Mouse (Mus musculus): ENCODE results near the gene Krtap5-4. TPM values are rescaled to one million over a fixed set of nuclear protein-coding genes. Genes with fewer than 3 reads are reported as not detected.
"Not testable (repeated sequence)": the region's sequence is repeated elsewhere in the genome, so short reads cannot be mapped to it uniquely, and the experiment has no call there.

Gene Krtap5-4
- total RNA-seq, 4 experiments from 2014 or later: not detected

DNA sequence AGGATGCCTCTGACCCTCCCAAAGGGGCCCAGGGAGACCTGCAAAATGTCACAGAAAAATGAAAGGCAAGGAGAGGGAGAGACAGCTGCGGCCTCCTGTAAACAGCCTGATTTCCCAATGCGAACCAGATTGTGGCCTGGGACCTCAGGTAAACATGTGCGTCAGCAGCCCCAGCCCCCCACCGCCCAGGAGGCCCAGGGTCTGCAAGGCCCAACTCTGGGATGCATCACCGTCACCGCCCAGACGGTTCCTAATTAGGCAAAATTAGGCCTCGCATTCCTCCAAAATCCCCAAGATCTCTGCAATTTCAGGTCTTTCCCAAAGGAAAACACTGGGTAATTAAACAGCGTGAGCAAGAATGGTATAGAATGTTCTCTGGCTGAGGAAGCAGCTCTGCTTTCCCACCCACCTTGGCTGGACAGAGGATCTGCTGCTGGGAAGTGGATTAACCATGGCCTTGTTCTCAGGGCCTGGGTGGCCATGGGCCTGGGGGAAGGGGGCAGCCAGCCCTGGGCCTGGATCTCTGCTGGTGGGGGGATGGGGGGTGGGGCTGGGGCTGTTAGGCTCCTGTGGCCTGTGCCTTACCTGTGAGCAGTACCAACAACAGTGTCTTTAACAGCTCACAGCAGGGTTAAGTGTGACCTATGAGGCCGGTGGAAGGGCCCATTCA is 18.4 kb downstream of the Krtap5-4 start:
- not testable (repeated sequence) for DNase-seq (ENCODE audit: low spot score in 2 of 2)

DNA sequence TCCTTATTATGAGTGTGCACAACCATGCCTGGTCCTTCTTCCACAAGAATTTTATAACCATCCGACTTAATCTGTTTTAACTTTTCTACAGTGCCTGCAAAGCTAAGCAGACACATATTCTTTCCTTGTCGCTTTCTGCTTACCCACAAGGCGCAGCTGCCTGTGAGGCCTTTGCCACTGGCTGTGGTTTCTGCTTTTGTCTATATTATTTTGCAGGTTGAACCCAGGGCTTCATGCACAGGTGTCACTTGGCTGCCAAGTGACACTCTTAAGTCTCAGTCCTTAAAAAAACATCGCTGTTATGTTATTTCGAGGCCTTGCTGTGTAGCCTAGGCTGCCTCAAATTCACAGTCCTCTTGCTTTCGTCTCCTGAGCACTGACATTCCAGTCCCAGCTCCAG is 19.3 kb downstream of the Krtap5-4 start:
- DNase-seq (ENCODE audit: low spot score in 2 of 2): no peak

DNA sequence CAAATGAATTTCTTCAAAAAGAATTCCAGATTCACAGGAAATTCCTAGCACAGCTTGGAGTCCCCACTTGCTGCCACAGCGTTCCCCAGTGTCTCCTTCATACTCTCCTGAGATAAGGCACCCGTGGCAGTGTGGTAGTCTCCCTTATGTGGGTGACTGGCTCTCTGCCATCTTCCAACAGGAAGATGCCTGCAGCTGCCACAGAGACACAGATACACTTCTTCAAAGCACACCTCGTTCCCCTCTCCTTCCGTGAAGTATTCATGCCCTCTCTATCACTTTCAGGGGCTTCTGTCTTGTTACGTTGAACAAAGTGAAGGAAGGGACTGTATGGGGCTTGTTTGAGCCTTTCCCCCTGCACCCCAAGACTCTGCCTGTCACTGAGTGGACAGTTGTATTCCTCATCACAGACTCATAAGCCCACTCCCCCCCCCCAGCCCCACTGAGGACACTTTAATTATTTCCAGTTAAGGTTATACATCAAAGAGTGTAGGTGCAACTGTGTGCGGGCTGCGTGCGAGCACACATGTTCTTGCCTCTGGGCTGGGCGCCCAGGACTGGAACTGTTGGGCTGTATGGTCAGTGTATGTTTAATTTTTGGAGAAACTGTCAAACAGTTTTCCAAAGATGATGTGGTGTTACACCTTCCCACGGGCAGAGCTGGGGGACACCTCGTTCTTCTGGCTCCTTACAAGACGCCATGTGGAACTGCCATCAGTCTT is 20.2 kb downstream of the Krtap5-4 start:
- no peak for DNase-seq (ENCODE audit: low spot score in 2 of 2)

DNA sequence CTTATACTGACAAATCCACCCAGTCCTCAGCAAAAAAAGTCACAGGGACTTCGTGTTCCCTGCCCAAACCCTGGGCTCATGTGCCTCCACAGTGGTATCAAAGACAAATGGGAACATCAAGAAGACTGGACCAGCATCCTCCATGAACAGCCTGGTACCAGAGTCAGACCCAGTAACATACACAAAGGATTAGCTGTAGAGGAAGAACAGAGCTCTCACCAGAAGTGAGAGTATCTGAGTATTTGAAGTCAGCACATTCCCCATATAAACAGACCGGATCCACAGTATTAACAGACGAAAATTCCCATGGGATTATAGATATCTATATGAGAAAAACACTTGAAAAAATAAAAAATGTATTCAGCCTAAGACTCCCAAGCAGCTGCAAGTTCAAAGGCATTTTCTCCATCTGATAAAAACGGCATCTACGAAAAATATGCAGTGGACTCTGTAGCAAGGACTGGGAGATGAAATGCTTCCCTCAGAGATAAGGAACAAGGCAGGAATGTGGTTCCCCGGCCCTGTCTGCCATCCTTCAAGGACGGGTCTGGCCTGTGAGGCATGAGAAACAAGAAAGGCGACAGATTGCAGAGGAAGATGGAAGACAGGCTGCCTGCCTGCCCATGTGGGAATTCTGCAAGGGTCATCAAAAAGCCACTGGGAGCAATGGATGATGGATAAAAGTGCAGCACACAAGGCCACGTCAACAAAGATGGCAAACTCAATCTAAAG is 23.5 kb downstream of the Krtap5-4 start:
- DNase-seq (ENCODE audit: low spot score in 2 of 2): no peak

DNA sequence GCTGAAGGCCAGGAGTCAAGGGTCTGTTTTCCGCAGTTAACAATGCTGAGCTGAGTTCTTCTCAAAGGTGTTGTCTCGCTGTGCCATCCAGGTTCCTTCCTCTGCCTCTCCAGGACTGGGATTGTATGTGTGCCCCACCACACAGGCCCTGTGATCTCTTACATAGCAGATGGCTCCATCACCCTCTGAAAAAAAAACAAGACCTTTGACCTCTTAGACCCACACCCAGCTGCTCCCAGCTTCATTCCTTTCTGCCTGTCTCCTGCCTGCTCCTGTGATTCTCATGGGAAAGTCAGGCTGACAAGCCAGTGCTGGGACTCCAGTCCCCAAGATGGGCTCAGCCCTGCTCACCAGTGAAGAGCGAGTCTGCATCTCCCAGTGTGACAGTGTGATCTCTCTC is 25.2 kb downstream of the Krtap5-4 start:
- no peak for DNase-seq (ENCODE audit: low spot score in 2 of 2)

DNA sequence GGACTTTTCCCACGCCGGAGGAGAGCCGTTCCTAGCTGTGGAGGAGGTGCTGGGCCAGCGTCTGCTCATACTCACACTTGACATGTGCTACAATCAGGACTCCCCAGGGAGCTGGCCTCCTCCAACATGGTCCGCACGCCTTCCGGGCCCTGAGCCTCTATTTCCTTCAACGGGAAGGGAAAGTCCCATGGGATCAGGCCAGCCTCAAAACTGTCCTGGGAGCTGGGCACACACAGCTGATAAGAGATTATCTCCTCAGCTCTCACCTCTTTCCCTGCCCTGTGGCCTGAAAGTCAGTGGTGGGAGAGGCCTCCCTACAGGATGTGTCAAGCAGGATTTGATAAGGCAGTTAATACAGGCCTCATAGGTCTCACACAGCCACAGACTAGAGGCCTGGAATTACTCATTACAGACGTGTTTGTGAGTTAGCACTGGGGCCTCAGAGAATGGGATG is 26.9 kb downstream of the Krtap5-4 start:
- peak in 1 of 2 experiments; percentile 27 for DNase-seq (ENCODE audit: low spot score in 2 of 2)

DNA sequence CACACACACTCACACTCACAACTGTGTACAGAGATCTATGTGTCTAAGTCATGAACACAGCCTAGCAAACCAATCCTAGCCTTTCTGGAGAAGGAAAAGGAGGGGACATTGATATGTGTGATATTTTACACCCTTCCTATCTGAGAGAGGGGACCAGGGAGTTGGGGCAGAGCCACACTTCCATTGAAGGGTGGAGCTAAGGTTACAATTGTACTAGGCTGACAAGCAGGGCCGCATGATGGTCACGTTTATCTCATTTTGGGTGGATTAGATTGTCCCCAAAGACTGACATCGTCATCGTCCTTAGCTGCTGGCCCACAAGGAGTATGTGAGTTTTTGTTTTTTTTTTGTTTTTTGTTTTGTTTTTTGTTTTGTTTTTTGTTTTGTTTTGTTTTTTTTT is 27.9 kb downstream of the Krtap5-4 start:
- no peak for DNase-seq (ENCODE audit: low spot score in 2 of 2)

DNA sequence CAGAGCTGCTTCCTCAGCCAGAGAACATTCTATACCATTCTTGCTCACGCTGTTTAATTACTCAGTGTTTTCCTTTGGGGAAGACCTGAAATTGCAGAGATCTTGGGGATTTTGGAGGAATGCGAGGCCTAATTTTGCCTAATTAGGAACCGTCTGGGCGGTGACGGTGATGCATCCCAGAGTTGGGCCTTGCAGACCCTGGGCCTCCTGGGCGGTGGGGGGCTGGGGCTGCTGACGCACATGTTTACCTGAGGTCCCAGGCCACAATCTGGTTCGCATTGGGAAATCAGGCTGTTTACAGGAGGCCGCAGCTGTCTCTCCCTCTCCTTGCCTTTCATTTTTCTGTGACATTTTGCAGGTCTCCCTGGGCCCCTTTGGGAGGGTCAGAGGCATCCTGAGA is 29.4 kb downstream of the Krtap5-4 start:
- not testable (repeated sequence) for DNase-seq (ENCODE audit: low spot score in 2 of 2)

DNA sequence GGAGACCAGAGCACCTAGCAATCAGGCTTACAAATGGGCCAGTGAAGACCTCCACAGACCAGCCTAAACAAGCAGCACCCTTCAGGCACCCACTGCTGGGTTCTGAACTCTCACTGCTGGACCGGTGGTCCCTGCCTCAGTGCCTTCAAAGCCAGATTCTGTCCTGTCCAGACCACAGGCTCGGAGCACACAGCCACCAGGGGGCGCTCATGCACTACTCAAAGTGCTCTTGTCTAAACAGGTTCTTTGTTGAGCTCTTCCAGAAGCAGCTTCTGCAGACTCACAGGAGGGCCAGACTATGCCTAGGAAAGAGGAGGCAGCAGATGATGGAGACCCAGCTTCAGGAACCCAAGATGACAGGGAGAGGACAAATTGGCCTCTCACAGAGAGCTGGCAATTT is 30.9 kb downstream of the Krtap5-4 start:
- peak; percentile 81 to 85 for DNase-seq (ENCODE audit: low spot score in 2 of 2)

DNA sequence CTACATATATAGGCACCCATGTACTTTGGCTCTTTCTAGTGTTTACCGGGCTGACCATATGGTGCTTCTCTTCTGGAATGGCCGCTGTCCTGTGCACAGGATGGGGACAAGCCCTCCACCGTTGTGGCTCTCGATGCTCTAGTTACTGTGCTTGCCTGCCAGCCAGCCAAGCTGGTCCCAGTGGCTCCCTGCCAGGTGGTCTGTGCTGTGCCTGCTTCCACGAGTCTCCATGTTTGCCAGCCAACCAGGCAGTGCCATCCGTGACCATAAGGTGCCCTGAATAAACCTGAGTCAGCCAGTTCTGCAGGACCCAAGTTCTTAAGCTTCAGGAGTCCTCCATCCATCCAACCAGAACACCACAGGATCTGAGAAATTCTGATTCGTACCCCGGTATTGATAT is 31.8 kb downstream of the Krtap5-4 start:
- DNase-seq (ENCODE audit: low spot score in 2 of 2): no peak

DNA sequence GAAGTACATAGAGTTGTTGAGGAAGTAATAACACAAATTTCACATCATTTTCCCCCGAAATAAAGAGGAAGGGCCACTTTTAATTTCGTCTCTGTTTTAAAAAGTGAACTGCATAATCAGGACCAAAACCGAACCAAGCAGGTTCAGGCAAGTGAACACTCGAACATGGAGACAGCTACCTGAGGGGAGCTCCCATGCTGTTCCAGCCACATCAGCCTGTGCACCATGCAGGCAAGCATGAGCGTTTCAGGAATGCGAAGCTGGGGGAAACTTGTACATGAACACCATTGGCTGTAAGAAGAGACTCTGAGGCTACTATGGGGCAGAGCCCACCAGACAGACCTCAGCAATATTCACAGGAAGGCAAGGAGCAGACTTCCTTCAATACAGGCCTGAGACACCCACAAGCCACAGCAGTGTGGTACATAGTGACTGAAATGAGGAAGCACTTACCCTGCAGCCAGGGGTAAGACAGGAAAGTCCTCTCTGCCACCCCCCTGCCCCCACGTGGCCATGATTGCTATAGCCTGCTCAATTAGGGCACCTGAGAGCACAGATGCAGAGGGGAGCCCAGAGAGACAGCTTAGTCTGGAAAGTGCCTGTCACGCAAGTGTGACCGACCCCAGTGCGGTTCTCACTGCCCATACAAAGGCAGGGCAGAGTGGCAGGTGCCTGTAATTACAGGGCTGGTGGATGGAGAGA is 37.1 kb downstream of the Krtap5-4 start:
- DNase-seq (ENCODE audit: low spot score in 2 of 2): no peak

DNA sequence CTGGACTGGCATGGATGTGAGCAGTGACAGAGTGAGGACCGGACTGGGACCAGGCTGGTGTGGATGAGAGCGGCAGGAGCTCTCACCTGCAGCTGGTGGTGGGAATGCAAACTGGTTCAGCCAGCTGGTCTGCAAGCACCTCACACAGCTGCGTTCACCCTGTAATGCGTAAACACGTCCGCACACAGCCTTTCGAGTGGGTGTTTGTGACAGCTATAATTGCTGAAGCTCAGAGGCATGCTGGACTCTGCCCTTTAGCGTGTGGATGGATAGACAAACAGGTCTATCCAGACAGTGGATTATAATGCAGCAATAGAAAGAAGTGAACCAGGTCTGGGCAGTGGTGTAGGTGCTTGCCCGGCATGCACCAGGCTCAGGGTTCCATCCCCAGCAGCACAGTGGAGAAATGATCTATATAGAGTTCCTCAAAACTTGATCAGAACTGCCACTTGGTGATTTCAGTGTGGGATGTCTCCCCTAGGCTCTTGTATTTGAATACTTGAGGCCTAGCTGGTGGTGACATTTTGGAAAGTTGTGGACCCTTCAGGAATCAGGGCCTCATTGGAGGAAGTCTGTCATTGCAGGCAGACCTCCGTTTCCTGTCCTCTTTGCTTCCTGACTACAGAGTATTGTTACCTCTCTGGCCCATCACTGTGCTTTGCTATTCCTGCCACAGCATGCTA is 38.4 kb downstream of the Krtap5-4 start:
- no peak for DNase-seq (ENCODE audit: low spot score in 2 of 2)

DNA sequence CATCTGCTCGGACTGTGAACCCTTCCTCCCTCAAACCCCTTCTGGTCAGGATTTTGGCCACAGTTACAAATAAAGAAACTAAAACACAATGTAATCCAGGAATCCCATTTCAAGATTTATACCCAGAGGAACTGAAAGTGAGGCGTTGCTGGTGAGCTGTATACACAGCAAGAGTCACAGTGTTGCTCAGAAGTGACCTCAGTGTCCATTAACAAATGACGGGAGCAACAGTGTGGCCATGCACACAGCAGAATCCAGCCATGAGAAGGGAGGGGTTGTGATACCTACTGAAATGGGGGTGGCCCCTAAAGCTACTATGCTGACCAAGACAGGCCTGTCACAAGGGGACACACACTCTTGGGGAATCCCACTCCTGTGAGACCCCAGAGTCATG is 38.9 kb downstream of the Krtap5-4 start:
- DNase-seq (ENCODE audit: low spot score in 2 of 2): no peak

DNA sequence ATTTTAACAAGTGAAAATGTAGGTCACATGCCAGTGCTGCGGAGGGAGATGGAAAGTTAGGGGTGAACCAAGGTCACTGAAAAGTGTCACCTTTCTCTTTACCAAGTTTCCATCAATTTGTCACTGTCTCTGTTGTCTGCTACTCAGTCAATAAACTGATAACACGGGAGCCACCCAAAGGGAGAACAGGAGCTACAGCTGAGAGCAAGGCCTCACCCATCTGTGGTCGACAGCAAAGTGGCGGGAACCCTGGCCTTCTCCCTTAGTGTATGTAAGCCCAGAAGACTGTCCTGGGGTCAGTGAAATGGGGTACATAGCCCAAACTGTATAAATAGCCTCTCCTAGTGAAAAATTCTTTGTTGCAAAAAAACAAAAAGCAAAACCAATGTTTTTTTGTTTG is 44.2 kb downstream of the Krtap5-4 start:
- no peak for DNase-seq (ENCODE audit: low spot score in 2 of 2)

DNA sequence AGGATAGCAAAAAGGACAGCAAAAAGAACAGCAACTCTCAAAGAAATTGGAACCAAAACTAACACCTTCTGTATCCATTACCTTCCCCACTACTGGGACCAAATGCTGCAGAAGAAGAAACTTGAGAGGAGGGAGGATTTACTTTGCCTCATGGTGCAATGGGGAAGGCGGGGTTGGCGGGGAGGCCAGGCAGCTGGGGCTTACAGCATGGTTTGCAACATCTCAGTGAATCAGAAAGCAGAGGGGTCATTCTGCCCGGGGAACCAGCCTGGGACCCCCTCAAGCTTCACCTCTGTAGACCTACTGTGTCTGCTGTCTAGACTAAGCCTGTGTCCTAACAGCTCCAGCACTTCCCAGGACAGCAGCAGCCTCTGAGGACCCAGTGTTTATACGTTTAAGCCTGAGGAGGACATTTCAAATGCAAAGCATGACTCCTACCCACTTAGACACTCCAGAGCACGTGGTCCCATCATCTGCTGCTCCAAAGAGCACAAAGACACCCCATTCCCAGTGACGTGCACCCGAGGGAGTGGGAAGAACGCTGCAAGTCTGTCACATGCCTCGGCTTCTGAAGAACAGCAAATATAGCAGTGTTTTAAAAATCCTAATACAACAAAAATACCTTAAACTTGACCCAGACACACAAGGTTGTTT is 46.1 kb downstream of the Krtap5-4 start:
- peak in 1 of 2 experiments; percentile 37 for DNase-seq (ENCODE audit: low spot score in 2 of 2)

DNA sequence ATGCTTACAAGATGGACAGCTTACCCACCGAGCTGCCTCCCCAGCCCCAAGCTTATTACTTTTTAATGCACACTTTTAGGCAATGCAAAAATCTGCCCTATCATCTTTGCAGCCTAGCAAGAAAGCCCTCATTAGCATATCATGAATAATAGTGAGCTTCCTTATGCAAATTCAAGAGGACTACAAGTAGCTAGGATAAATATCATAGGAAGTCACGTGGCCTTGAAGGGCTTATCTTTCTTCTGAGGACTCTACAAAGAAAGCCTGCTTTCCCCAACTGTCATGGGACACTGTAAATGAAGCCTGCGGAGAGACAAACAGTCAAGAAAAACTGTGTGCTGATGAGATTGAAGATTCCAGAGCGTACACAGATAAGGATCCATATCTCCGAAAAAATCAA is 48.2 kb downstream of the Krtap5-4 start:
- no peak for DNase-seq (ENCODE audit: low spot score in 2 of 2)

DNA sequence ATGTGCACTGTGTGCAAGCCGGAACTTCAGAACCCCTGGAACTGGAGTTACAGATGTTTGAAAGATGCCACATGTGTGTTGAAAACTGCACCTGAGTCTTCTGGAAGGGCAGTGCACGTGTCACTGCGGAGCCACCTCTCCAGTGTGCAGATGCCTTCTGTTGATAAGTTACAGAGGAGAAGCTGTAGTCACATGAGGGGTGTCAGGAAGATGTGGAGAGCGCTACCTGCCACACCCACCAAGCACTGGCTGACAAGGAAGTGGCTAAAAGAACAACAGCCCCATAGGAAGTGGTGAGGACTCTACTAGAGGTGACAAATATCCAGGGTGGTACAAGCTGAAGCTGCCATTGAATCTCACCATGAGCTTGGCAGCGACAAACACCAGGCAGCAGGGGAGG is 50.5 kb downstream of the Krtap5-4 start:
- DNase-seq (ENCODE audit: low spot score in 2 of 2): no peak

Measured in gastrocnemius, adult 8-10 months (tissue).